Mouse (Mus musculus) stomach, embryonic 16.5 days (tissue): ENCODE data around the gene Dcaf7. TPM values are rescaled to one million over a fixed set of nuclear protein-coding genes. Genes with fewer than 3 reads are reported as not detected.
A peak's percentile ranks its signal among the peaks of the same experiment; 100 is the strongest.

Experiments
- ATAC-seq: fragments of 200-750 bp; cut with Nextera tagmentation; 2 replicates; pipeline ENCODE4 v1.8.0; 2017; ENCODE audit warnings: moderate number of reproducible peaks, moderate TSS enrichment; ENCODE audit not compliant: insufficient read depth, low FRiP score
- H3K27ac ChIP-seq: fragments of 300-500 bp; sonication (generic); 2 replicates; pipeline ENCODE4 v1.5.1; 2014; ENCODE audit warnings: low read length
- H3K27me3 ChIP-seq: fragments of 300-500 bp; sonication (generic); 2 replicates; pipeline ENCODE4 v1.6.1; 2014; ENCODE audit warnings: low read length, control low read depth, mixed read lengths; ENCODE audit not compliant: control insufficient read depth, insufficient read depth
- H3K36me3 ChIP-seq: fragments of 300-500 bp; sonication (generic); 2 replicates; pipeline ENCODE4 v1.6.1; 2014; ENCODE audit warnings: low read length; ENCODE audit not compliant: control insufficient read depth, insufficient read depth
- H3K4me1 ChIP-seq: fragments of 300-500 bp; sonication (generic); 2 replicates; pipeline ENCODE4 v1.6.1; 2014; ENCODE audit warnings: low read length, control low read depth, mixed read lengths; ENCODE audit not compliant: control insufficient read depth, insufficient read depth
- H3K4me2 ChIP-seq: fragments of 300-500 bp; sonication (generic); 2 replicates; pipeline ENCODE4 v1.6.1; 2014; ENCODE audit warnings: low read depth, low read length, mixed read lengths
- H3K4me3 ChIP-seq: fragments of 300-500 bp; sonication (generic); replicated peaks from 2 replicates; pipeline ENCODE4 v1.5.1; 2014; ENCODE audit warnings: mild to moderate bottlenecking, low read length
- H3K9ac ChIP-seq: fragments of 300-500 bp; sonication (generic); 2 replicates; pipeline ENCODE4 v1.6.1; 2014; ENCODE audit warnings: low read length
- H3K9me3 ChIP-seq: fragments of 300-500 bp; sonication (generic); replicated peaks from 2 replicates; pipeline ENCODE4 v1.6.1; 2016; ENCODE audit warnings: low read length, control low read depth; ENCODE audit not compliant: control insufficient read depth
- WGBS: fragments of 180-500 bp; shearing (Covaris S2); extraction: QIAGEN DNeasy Blood & Tissue Kit; methylation state at CpG from one replicate; pipeline ENCODE4 v1.1.7; 2014; 5-methylcytosine and 5-hydroxymethylcytosine counted together
- polyA plus RNA-seq: library from polyadenylated mRNA; unstranded; fragments of >200 nt; fragmentation: Nextera tagmentation; extraction: Ambion mirVana; gene quantifications from 2 replicates; pipeline ENCODE4 v1.2.1, GENCODE M21; 2015

Dcaf7 gene
- polyA plus RNA-seq, 1 experiment from 2014 or later, result 53.3 TPM

GRCm38 (mm10) chr11:106055341-106055740 lies 18.7 kb downstream of the Dcaf7 start:
- no peak overlapping the region for H3K4me3 ChIP-seq

DNA sequence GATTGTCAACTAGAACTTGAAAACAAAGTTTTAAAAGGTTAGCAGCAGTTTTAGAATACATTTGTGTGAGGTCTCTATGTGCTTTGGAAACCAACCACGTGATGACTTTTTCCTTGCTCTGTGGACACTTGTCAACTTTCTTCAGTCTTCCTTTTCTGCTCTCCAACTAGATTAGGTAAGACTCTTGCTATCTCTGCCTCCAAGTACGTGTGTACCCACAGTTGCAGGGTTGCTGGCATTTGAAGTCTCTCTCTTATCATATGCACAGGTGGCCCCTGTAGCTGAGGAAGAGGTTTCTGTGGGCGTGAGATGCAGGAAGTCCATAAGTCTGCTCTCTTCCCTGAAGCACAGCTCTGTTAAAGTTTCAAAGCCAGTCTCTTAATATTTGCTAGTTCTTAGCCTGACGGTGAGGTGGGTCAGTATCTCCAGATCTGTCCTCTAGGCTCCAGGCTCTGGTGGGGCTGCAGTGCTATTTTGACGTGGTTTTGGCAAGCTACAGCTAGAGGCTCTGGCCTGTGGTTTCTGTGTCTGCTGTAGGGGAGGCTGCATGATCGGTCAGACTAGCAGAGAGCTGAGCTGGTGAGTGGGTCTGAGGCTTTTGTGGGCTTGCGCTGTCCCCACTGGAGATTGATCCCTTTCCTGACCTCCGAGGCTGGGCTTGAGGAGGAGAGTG lies 20.3 kb downstream of the Dcaf7 start:
- no peak overlapping the region for H3K27ac ChIP-seq
- no peak overlapping the region for H3K4me3 ChIP-seq
- peaks cover 18% of the 10 kb centered on the region for H3K36me3 ChIP-seq
- H3K9ac ChIP-seq, result no peak overlapping the region
- H3K9me3 ChIP-seq, result no peaks in the 10 kb centered on the region
- WGBS, result 85% methylated on average over 8 of the region's 8 CpGs
- no peaks in the 10 kb centered on the region for H3K4me1 ChIP-seq
- H3K27me3 ChIP-seq, result no peaks in the 10 kb centered on the region
- no peak overlapping the region for H3K4me2 ChIP-seq
- no peak for ATAC-seq

More at GRCm38 (mm10) chr11:106055341-106055740, 18.7 kb downstream of the Dcaf7 start:
- Histone ChIP-seq H3K27me3 (no peaks in the 10 kb centered on the region), H3K4me1 (no peaks in the 10 kb centered on the region), H3K36me3 (peaks cover 18% of the 10 kb centered on the region), H3K9me3 (no peaks in the 10 kb centered on the region), H3K9ac (no peak overlapping the region), H3K27ac (no peak overlapping the region), H3K4me2 (no peak overlapping the region)
- WGBS, result 84% methylated on average over 6 of the region's 6 CpGs
- ATAC-seq, result no peak

- Histone ChIP-seq H3K4me2 (no peak overlapping the region), H3K27me3 (no peaks in the 10 kb centered on the region), H3K4me1 (no peaks in the 10 kb centered on the region), H3K36me3 (peaks cover 9% of the 10 kb centered on the region; the same call in 1 of the 2 replicates), H3K27ac (no peak overlapping the region), H3K9me3 (no peaks in the 10 kb centered on the region), H3K9ac (no peak overlapping the region), H3K4me3 (no peak overlapping the region)
- 78% methylated on average over 8 of the region's 8 CpGs for WGBS
- no peak for ATAC-seq
These were observed 21.3 kb downstream of the Dcaf7 start for GRCm38 (mm10) chr11:106058020-106058419.

- ATAC-seq, result no peak
- Histone ChIP-seq H3K9me3 (no peaks in the 10 kb centered on the region), H3K4me1 (peaks cover 3% of the 10 kb centered on the region; the same call in 1 of the 2 replicates), H3K27me3 (no peaks in the 10 kb centered on the region), H3K36me3 (no peaks in the 10 kb centered on the region), H3K9ac (no peak overlapping the region), H3K27ac (no peak overlapping the region), H3K4me2 (no peak overlapping the region), H3K4me3 (no peak overlapping the region)
- 76% methylated on average over 1 of the region's 1 CpGs for WGBS
These were observed 23.9 kb downstream of the Dcaf7 start for GRCm38 (mm10) chr11:106060549-106060948.

GRCm38 (mm10) chr11:106061311-106061710 lies 24.6 kb downstream of the Dcaf7 start:
- no peak for ATAC-seq

GRCm38 (mm10) chr11:106063756-106064155 lies 27.1 kb downstream of the Dcaf7 start:
- H3K9me3 ChIP-seq, result no peaks in the 10 kb centered on the region
- no peak overlapping the region for H3K9ac ChIP-seq
- no peak overlapping the region for H3K4me3 ChIP-seq
- no peak overlapping the region for H3K4me2 ChIP-seq
- no peaks in the 10 kb centered on the region for H3K36me3 ChIP-seq
- H3K4me1 ChIP-seq, result peaks cover 13% of the 10 kb centered on the region
- WGBS, result 81% methylated on average over 5 of the region's 5 CpGs
- no peaks in the 10 kb centered on the region for H3K27me3 ChIP-seq
- no peak for ATAC-seq
- H3K27ac ChIP-seq, result no peak overlapping the region

More at GRCm38 (mm10) chr11:106061311-106061710, 24.6 kb downstream of the Dcaf7 start:
- Histone ChIP-seq H3K27me3 (no peaks in the 10 kb centered on the region), H3K9ac (no peak overlapping the region), H3K9me3 (no peaks in the 10 kb centered on the region), H3K36me3 (no peaks in the 10 kb centered on the region), H3K4me3 (no peak overlapping the region), H3K4me2 (no peak overlapping the region), H3K4me1 (peaks cover 3% of the 10 kb centered on the region; the same call in 1 of the 2 replicates), H3K27ac (no peak overlapping the region)
- WGBS, result 84% methylated on average over 1 of the region's 1 CpGs

- Histone ChIP-seq H3K4me2 (peak overlapping the region; percentile 85), H3K4me3 (peak overlapping the region; percentile 93), H3K9ac (peak overlapping the region; percentile 95), H3K27ac (peak overlapping the region; percentile 96), H3K4me1 (peaks cover 13% of the 10 kb centered on the region), H3K27me3 (no peaks in the 10 kb centered on the region), H3K36me3 (no peaks in the 10 kb centered on the region), H3K9me3 (no peaks in the 10 kb centered on the region)
- no peak for ATAC-seq
- 37% methylated on average over 18 of the region's 18 CpGs for WGBS
These were observed 28.6 kb downstream of the Dcaf7 start for GRCm38 (mm10) chr11:106065073-106065922.

GRCm38 (mm10) chr11:106065923-106066571 lies 29.4 kb downstream of the Dcaf7 start, which contains the start of gene Taco1:
Taco1 (plus strand) TSS chr11:106066061.
- WGBS, result under 1% methylated on average over 49 of the region's 49 CpGs
- Histone ChIP-seq H3K9ac (peak within 1 kb of the TSS; percentile 95), H3K27me3 (no peaks in the 10 kb centered on the region), H3K9me3 (no peaks in the 10 kb centered on the region), H3K27ac (peak within 1 kb of the TSS; percentile 96), H3K4me3 (peak within 1 kb of the TSS; percentile 93), H3K4me2 (peak within 1 kb of the TSS; percentile 85), H3K4me1 (peaks cover 13% of the 10 kb centered on the region), H3K36me3 (no peaks in the 10 kb centered on the region)
- ATAC-seq, result peak; percentile 98
